Comparison of ENCODE assay signal across 15 mouse cellular contexts in the genomic region with DNA sequence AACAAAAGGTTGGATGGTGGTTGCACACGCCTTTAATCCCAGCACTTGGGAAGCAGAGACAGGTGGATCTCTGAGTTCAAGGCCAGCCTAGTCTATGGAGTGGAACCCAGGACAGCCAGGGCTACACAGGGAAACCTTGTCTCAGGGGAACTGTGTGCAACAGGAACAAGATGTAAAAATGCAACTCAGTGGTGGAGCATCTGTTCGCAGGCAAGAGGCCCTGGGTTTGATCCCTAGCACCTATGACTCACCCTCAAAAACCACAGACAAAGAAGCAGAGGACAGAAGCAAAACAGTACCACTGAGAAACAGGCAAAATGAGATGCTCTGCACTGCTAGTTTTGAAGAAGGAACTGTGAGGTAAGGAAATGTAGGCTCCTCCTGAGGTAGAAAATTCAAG.
"Had no signal": no experiment of that assay in that cellular context is flagged by ENCODE, and none has a peak within 500 bp of the region (broad histone marks: within the 10 kb centered on the region; RNA-seq: fewer than 3 reads in every experiment).

No protein-coding gene starts in this region.

- DNase-seq: kidney, adult 9 months; kidney, postnatal 10 days; kidney, postnatal 4 days; left cerebral cortex, postnatal 4 days; lung, adult 18-20 months; midbrain, embryonic 14.5 days; right cerebral cortex, adult 18-20 months; right cerebral cortex, postnatal 25 days; thymus, postnatal 14 days had no signal

- H3K9ac ChIP-seq: limb, embryonic 13.5 days; liver, embryonic 14.5 days; neural tube, embryonic 15.5 days had no signal

- H3K9me3 ChIP-seq: limb, embryonic 13.5 days; neural tube, embryonic 15.5 days had no signal

- H3K4me2 ChIP-seq: limb, embryonic 13.5 days; neural tube, embryonic 15.5 days had no signal

- H3K27me3 ChIP-seq: limb, embryonic 13.5 days; neural tube, embryonic 15.5 days had no signal

- H3K4me3 ChIP-seq: layer of hippocampus, adult 2 months; limb, embryonic 13.5 days; myocyte; neural tube, embryonic 15.5 days had no signal

- H3K27ac ChIP-seq: layer of hippocampus, adult 2 months; limb, embryonic 13.5 days; liver, embryonic 14.5 days; neural tube, embryonic 15.5 days; stomach, postnatal 0 days had no signal
